Mouse (Mus musculus) heart, embryonic 10.5 days (tissue): ENCODE data around the gene Wasf2. TPM values are rescaled to one million over a fixed set of nuclear protein-coding genes. Genes with fewer than 3 reads are reported as not detected.

Experiments used
- DNase-seq: peaks from one replicate; pipeline ENCODE4 v3.0.0-alpha.2; 2017; ENCODE audit warnings: low spot score
- H3K27ac ChIP-seq: fragments of 300-500 bp; sonication (generic); 2 replicates; pipeline ENCODE4 v1.5.1; 2016; ENCODE audit warnings: mild to moderate bottlenecking
- H3K27me3 ChIP-seq: fragments of 300-500 bp; sonication (generic); 2 replicates; pipeline ENCODE4 v1.6.1; 2016; ENCODE audit warnings: mild to moderate bottlenecking; ENCODE audit not compliant: poor library complexity, insufficient read depth, severe bottlenecking
- H3K36me3 ChIP-seq: fragments of 300-500 bp; sonication (generic); 2 replicates; pipeline ENCODE4 v1.6.1; 2016; ENCODE audit warnings: mild to moderate bottlenecking, moderate library complexity
- H3K4me1 ChIP-seq: fragments of 300-500 bp; sonication (generic); 2 replicates; pipeline ENCODE4 v1.6.1; 2016; ENCODE audit warnings: mild to moderate bottlenecking
- H3K4me3 ChIP-seq: fragments of 300-500 bp; sonication (generic); 2 replicates; pipeline ENCODE4 v1.5.1; 2016; ENCODE audit warnings: mild to moderate bottlenecking, moderate library complexity
- H3K9me3 ChIP-seq: fragments of 300-500 bp; sonication (generic); 2 replicates; pipeline ENCODE4 v1.6.1; 2016; ENCODE audit warnings: mild to moderate bottlenecking, moderate library complexity
- WGBS: fragments of 180-500 bp; shearing (Covaris S2); methylation state at CpG from one replicate; pipeline ENCODE4 v1.1.7; 2016; 5-methylcytosine and 5-hydroxymethylcytosine counted together
- polyA plus RNA-seq: library from polyadenylated mRNA; unstranded; fragments of >200 nt; fragmentation: Nextera tagmentation; extraction: Ambion mirVana; gene quantifications from 2 replicates; pipeline ENCODE4 v1.2.1, GENCODE M21; 2016

The Wasf2 gene
- polyA plus RNA-seq, 1 experiment from 2014 or later = 58.5 TPM

DNA sequence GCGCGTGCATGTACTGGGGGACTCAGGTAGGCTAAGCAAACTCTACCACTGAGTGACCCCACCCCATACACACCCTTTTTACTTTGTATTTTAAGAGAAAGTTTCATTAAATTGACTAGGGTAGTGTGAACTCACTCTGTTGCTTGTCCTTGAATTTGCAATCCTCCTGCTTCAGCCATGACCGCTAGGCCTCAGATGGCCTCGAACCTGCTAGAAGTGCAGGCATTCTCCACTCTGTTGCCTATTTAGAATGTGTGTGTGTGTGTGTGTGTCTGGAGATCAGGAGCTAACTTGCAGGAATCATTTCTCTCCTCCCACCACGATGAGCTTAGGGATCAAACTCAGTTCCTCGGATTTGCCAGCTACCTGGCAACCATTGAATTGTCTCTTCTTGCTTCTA lies 10.7 kb upstream of the Wasf2 start:
- peaks cover 62% of the 10 kb centered on the region for H3K4me1 ChIP-seq

DNA sequence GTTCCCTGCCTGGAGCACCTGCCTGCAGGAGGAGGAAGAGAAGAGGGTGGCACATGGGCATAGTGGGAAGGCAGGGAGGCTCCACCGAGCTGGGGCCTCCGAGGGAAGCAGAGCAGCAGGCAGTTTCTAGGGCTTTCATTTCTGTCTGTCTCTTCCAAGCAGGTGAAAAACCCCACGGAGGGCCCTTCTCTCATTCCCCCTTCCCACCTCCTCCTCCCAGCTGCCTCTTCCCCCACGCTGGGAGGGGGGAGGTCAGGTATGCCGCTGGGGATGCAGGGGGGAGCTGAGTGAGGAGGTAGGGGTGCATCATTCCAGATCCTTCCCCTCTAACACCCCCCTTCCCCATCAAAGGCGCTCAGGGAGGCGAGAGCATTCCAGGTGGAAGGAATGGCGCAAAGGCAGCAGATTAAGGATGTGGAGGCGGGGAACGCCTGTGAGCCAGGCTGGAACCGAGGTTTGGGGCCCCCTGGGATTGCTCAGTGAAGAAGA lies 9.4 kb upstream of the Wasf2 start:
- Histone ChIP-seq H3K27ac (peak overlapping the region; percentile 63; the same call in 1 of the 2 replicates), H3K36me3 (no peaks in the 10 kb centered on the region), H3K4me3 (0 out of 2 replicates have a peak overlapping the region, but pooled peaks have one; percentile 4), H3K27me3 (no peaks in the 10 kb centered on the region), H3K4me1 (peaks cover 58% of the 10 kb centered on the region), H3K9me3 (peaks cover 3% of the 10 kb centered on the region; the same call in 1 of the 2 replicates)
- DNase-seq = no peak
- WGBS = 9% methylated on average over 11 of the region's 11 CpGs

More for the DNA sequence above, 10.7 kb upstream of the Wasf2 start:
- no peak overlapping the region for H3K27ac ChIP-seq
- no peaks in the 10 kb centered on the region for H3K27me3 ChIP-seq
- 88% methylated on average over 6 of the region's 6 CpGs for WGBS
- H3K4me3 ChIP-seq = no peak overlapping the region
- no peak for DNase-seq
- peaks cover 3% of the 10 kb centered on the region; the same call in 1 of the 2 replicates for H3K9me3 ChIP-seq
- H3K36me3 ChIP-seq = no peaks in the 10 kb centered on the region

DNA sequence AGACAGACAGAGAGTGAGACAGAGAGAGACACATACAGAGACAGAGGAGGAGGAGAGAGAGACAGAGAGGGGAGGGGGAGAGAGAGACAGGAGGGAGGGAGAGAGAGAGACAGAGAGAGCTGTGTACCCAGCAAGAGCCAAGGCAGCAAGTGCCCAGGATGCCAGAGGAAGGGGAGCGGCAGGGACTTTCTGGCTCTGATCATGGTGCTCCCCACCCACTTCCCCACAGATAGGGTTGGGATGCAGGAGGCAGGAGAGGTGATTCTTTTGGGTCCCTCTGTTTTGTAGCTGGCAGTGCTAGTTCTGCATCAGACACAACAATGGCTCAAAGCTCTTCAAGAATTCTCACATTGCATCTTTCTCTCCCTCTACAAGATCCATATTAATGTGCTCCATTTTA lies 8.9 kb upstream of the Wasf2 start:
- WGBS = 59% methylated on average over 1 of the region's 1 CpGs
- DNase-seq = no peak
- Histone ChIP-seq H3K36me3 (no peaks in the 10 kb centered on the region), H3K27ac (peak overlapping the region; percentile 63; the same call in 1 of the 2 replicates), H3K9me3 (peaks cover 3% of the 10 kb centered on the region; the same call in 1 of the 2 replicates), H3K4me3 (no peak overlapping the region), H3K4me1 (peaks cover 54% of the 10 kb centered on the region), H3K27me3 (no peaks in the 10 kb centered on the region)

DNA sequence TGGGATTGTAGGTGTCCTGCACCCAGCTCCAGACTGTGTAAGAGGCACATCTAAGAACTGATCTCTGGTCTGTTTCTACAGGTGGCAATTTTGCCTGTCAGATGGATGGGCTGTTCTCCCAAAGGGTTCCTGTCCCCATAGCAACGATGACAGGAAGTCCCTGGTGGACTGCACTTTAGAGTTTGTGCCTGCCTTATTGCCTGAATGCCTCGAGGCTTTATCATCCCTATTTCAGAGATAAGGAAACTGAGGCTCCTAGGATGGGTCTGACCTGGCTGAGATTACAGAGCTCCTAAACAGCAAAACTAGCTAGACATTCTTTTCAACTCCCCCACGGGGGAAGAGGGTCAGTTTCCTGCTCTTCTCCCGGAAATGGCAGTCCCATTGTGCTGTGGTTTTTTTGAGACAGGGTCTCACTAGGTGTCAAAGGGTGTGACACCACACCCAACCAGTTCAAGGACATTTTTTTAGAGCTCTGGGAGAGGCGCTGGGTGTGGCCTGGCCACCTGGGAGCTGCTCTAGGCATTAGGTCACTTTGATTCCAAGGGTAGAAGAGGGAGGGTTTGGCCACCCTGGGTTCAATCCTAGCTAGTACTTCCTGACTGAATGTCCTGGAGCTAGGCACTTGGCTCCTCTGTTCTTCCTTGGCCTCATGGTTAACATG lies 8.2 kb upstream of the Wasf2 start:
- H3K9me3 ChIP-seq = peaks cover 3% of the 10 kb centered on the region; the same call in 1 of the 2 replicates
- peaks cover 52% of the 10 kb centered on the region for H3K4me1 ChIP-seq
- 14% methylated on average over 5 of the region's 5 CpGs for WGBS
- DNase-seq = no peak
- no peaks in the 10 kb centered on the region for H3K27me3 ChIP-seq
- no peak overlapping the region for H3K4me3 ChIP-seq
- 0 out of 2 replicates have a peak overlapping the region, but pooled peaks have one; percentile 17 for H3K27ac ChIP-seq
- H3K36me3 ChIP-seq = no peaks in the 10 kb centered on the region

DNA sequence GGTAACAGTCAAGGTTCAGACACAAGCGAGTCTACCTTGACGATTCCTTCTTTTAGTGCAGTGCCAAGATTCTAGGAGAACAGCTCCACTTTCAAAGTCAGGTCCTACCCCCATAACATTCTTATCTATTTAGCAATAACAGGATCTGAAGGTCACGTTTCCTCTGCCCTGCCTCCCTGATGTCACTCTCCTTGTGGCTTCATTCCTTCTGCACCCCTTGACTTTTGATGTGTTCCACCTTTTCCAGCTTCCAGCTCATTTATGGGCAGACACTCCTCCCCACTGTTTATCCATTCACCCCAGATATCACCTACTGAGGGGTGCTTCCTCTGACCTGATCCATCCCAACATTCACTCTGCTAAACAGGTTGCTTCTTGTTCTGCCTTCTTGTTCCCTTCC lies 3.2 kb upstream of the Wasf2 start:
- Histone ChIP-seq H3K4me1 (peaks cover 30% of the 10 kb centered on the region), H3K4me3 (no peak overlapping the region), H3K36me3 (no peaks in the 10 kb centered on the region), H3K9me3 (peaks cover 3% of the 10 kb centered on the region; the same call in 1 of the 2 replicates), H3K27ac (no peak overlapping the region), H3K27me3 (no peaks in the 10 kb centered on the region)
- 64% methylated on average over 3 of the region's 3 CpGs for WGBS
- no peak for DNase-seq

DNA sequence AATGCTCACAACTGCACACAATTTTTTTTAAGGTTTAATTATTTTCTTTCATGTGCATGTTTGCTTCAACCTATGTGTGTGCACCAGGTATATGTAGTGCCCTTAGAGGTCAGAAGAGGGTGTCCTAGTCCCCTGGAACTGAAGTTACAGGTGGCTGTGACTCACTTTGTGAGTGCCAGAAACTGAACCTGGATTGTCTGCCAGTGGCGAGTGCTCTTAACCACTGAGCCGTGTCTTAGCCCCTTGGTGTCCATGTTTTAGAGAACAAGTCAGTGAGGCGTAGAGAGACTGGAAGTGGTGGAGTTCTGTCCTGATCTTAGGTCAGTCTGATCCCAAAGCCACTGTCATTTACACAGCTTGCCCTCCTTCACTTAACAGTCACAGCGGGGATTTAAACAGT lies 2.4 kb upstream of the Wasf2 start:
- Histone ChIP-seq H3K27ac (0 out of 2 replicates have a peak overlapping the region, but pooled peaks have one; percentile 11), H3K4me1 (peaks cover 28% of the 10 kb centered on the region), H3K4me3 (no peak overlapping the region), H3K27me3 (no peaks in the 10 kb centered on the region), H3K9me3 (peaks cover 3% of the 10 kb centered on the region; the same call in 1 of the 2 replicates), H3K36me3 (no peaks in the 10 kb centered on the region)
- no peak for DNase-seq
- 82% methylated on average over 4 of the region's 4 CpGs for WGBS

DNA sequence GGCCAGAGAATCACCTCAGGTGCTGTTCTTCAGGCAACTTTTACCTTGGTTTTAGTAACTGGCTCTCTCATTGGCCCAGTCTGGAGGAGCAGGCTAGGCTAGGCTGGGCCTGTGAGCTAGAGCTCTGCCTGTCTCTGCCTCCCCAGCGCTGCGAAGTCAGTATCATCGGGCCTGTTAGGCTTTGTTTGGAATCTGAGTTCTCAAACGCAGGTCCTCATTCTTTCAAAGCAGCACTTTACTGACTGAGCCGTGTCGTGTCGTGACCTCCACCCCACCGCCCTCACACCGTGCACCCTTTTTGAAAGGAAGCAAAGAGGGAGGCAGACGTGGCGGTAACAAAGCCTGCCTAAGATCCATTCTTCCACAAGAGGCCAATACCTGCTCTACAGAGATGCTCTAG lies 914 bp upstream of the Wasf2 start:
- peaks cover 5% of the 10 kb centered on the region; the same call in 1 of the 2 replicates for H3K36me3 ChIP-seq
- no peaks in the 10 kb centered on the region for H3K27me3 ChIP-seq
- peak overlapping the region; percentile 94 for H3K27ac ChIP-seq
- H3K9me3 ChIP-seq = no peaks in the 10 kb centered on the region
- 58% methylated on average over 11 of the region's 11 CpGs for WGBS
- peak overlapping the region; percentile 87 for H3K4me3 ChIP-seq
- peaks cover 28% of the 10 kb centered on the region for H3K4me1 ChIP-seq
- no peak for DNase-seq

DNA sequence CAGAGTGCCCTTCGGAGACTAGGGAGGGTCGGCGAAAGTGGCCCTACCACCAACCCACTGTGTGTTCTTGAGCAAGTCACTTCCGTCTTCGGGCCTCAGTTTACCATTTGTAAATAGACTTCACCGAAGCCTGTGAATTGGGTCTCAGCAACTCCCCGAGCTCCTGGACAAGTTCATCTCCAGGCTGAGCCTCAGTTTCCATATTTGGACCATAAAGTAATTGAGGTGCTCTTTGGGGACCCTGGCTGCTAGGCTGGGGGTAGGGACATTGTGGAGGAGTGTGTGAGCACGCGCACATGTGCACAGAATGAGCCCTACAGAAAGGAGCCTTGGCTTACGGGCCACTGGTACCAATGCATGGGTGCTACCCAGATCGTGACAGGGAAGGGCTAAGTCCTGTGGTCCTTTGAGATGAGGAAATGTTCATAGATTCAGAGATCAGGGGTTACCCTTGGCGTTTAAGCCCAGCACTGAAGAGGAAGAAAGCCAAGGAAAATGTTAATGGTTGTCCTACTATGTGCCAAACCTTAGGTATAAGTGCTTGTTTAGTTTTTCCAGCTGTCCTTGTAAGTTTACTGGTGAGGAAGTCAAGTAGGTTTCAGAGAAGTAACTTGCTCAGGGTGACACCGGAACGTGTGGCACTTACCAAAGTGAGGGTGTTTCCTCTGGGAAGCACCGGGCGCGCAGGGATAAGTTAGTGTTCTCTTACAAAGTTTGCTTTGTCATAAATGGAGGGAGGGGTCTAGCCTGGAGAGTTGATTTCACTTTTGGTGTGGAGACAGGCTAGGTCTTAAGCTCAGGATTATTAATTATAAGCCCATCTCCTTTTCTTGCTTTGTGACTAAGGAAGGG lies 811 bp downstream of the Wasf2 start:
- Histone ChIP-seq H3K27me3 (no peaks in the 10 kb centered on the region), H3K4me3 (peak overlapping the region; percentile 87)

DNA sequence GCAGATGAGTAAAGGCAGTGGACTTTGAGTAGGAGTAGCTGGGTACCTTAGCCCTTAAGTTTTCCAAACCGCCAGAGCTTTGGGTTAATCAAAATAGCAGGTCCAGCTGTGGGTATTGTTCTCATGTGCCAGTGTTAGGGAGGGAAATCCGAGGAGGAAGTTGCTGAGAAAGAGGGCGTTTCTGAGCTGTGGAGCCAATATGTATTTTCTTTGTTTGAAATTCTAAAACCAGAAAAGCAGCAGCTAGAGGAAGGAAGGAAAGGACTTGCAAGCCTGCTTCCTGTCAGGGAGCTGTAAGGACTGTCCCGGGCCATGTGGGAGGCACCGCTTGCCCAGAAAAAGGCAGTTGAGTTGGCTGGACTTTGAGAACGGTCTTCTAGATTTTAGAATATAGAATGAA lies 1.7 kb downstream of the Wasf2 start:
- no peaks in the 10 kb centered on the region for H3K27me3 ChIP-seq
- H3K4me1 ChIP-seq = peaks cover 23% of the 10 kb centered on the region
- H3K27ac ChIP-seq = peak overlapping the region; percentile 94
- H3K9me3 ChIP-seq = no peaks in the 10 kb centered on the region
- peaks cover 8% of the 10 kb centered on the region; the same call in 1 of the 2 replicates for H3K36me3 ChIP-seq
- peak overlapping the region; percentile 87 for H3K4me3 ChIP-seq
- DNase-seq = no peak
- WGBS = 20% methylated on average over 6 of the region's 6 CpGs

More for the DNA sequence above, 811 bp downstream of the Wasf2 start:
- H3K4me1 ChIP-seq = peaks cover 28% of the 10 kb centered on the region
- 3% methylated on average over 17 of the region's 17 CpGs for WGBS
- H3K36me3 ChIP-seq = peaks cover 8% of the 10 kb centered on the region; the same call in 1 of the 2 replicates
- no peak for DNase-seq
- H3K27ac ChIP-seq = peak overlapping the region; percentile 94
- no peaks in the 10 kb centered on the region for H3K9me3 ChIP-seq

DNA sequence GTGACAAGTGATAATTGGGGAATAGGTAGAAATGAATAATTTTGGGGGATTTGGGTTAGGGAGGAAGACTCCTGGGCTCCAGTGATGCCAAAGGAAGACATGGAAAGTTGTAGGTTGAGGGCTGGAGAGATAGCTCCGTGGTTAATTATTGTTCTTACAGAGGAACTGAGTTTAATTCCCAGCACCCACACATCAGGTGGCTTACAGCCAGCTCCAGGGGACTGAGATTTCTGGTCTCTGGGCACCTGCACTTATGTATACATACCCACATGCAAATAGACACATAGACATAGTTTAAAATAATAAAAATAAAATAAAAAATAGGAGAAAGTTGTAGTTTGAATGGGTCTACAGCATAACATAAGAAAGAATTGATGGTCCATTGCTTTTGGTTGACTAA lies 6.6 kb downstream of the Wasf2 start:
- Histone ChIP-seq H3K4me1 (peaks cover 7% of the 10 kb centered on the region), H3K36me3 (peaks cover 24% of the 10 kb centered on the region; the same call in 1 of the 2 replicates), H3K4me3 (no peak overlapping the region), H3K9me3 (no peaks in the 10 kb centered on the region), H3K27ac (no peak overlapping the region), H3K27me3 (no peaks in the 10 kb centered on the region)
- 77% methylated on average over 1 of the region's 1 CpGs for WGBS
- no peak for DNase-seq

DNA sequence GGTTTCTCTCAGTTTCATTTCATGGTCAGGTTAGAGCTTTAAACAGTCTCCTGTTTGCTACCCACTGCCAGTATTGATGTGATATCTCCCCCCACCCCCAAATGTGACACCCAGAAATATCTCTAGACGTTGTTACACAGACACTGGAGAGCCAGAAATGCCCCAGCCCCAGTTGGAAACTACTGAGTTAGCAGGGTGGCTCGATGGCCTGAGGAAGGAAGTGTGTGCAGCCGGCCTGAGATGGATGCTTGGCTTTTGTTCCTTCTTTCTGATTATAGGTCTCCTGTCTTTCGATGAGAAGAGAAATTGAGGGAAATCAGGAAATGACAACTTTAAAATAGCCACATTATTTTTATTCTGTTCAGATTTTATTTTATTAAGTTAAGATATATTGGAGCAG lies 8.7 kb downstream of the Wasf2 start:
- no peaks in the 10 kb centered on the region for H3K27me3 ChIP-seq
- no peak for DNase-seq
- H3K36me3 ChIP-seq = peaks cover 21% of the 10 kb centered on the region; the same call in 1 of the 2 replicates
- no peaks in the 10 kb centered on the region for H3K9me3 ChIP-seq
- H3K4me3 ChIP-seq = no peak overlapping the region
- 78% methylated on average over 4 of the region's 4 CpGs for WGBS
- peaks cover 7% of the 10 kb centered on the region; the same call in 1 of the 2 replicates for H3K4me1 ChIP-seq
- no peak overlapping the region for H3K27ac ChIP-seq

DNA sequence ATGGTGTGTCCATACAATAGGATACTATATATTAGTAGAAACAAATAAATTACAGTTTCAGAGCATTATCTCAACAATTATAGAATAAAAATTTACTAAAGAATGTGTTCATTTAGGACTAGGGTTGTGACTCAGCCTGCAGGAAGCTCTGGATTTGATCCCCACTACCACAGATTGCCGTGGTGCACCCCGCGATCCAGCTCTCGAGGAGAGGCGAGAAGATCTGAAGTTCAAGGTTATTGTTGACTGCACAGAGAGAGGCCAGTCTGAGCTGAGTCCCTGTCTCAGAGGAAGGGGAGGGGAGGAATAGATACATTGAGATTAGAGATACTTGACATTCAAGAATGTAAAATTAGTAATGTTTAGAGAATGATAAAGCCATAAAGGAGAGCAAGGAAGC lies 24.7 kb downstream of the Wasf2 start:
- DNase-seq = no peak
- Histone ChIP-seq H3K27me3 (no peaks in the 10 kb centered on the region), H3K9me3 (no peaks in the 10 kb centered on the region), H3K27ac (no peak overlapping the region), H3K4me1 (peaks cover 40% of the 10 kb centered on the region), H3K4me3 (no peak overlapping the region), H3K36me3 (no peaks in the 10 kb centered on the region)
- WGBS = 89% methylated on average over 5 of the region's 5 CpGs

DNA sequence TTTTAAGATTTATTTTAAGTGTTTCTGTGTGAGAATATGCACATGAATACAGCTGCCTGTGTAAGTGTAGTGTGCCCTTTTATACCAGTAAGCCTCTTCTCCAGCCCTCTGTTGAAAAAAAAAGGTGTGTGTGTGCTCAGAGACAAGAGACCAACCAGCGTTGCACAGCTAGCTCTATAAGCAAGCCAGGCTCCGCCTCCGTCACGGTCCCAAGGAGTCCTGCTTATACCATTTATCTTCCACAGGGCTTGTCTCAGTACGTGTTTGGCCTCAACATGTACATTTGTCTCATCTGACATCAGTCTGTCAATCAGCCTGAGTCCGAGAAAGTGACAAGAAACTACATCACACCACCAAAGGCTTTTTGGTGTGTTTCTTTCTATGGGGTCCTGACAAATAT lies 25.4 kb downstream of the Wasf2 start:
- WGBS = 87% methylated on average over 6 of the region's 6 CpGs
- Histone ChIP-seq H3K4me1 (peaks cover 38% of the 10 kb centered on the region), H3K4me3 (no peak overlapping the region), H3K9me3 (no peaks in the 10 kb centered on the region), H3K27ac (no peak overlapping the region), H3K36me3 (peaks cover 6% of the 10 kb centered on the region; the same call in 1 of the 2 replicates), H3K27me3 (no peaks in the 10 kb centered on the region)
- no peak for DNase-seq
